Mouse (Mus musculus): ENCODE measurements at regions not wholly inside any gene's neighbourhood (a gene's known extent, or its start where the extent isn't known, plus 50 kb on each side); places are given as distances from the start of the nearest gene placed in this dataset.

- Histone ChIP-seq H3K9me3 (0 out of 2 replicates have a peak, but pooled peaks cover 4% of the 10 kb centered on the region), H3K4me2 (no peak overlapping the region), H3K36me3 (no peaks in the 10 kb centered on the region), H3K9ac (no peak overlapping the region), H3K27ac (no peak overlapping the region), H3K4me1 (replicated peaks) (no peaks in the 10 kb centered on the region), H3K27me3 (no peaks in the 10 kb centered on the region), H3K4me3 (no peak overlapping the region)
- ATAC-seq (ENCODE audit: low FRiP score) = no peak
- 87% methylated on average over 5 of the region's 5 CpGs for WGBS
These were observed 253.8 kb downstream of the Bckdhb start for GRCm38 (mm10) chr9:84178705-84179104.

GRCm38 (mm10) chr9:84179238-84179637, 254.3 kb downstream of the Bckdhb start:
- H3K4me2 ChIP-seq = no peak overlapping the region
- no peak overlapping the region for H3K9ac ChIP-seq
- no peaks in the 10 kb centered on the region for H3K4me1 ChIP-seq (replicated peaks)
- 0 out of 2 replicates have a peak, but pooled peaks cover 4% of the 10 kb centered on the region for H3K9me3 ChIP-seq
- WGBS = 54% methylated on average over 4 of the region's 4 CpGs
- no peak overlapping the region for H3K4me3 ChIP-seq
- no peak overlapping the region for H3K27ac ChIP-seq
- ATAC-seq (ENCODE audit: low FRiP score) = no peak
- H3K36me3 ChIP-seq = no peaks in the 10 kb centered on the region
- H3K27me3 ChIP-seq = no peaks in the 10 kb centered on the region

GRCm38 (mm10) chr9:84183637-84184374, 258.9 kb downstream of the Bckdhb start:
- H3K4me3 ChIP-seq = no peak overlapping the region
- no peaks in the 10 kb centered on the region for H3K4me1 ChIP-seq (replicated peaks)
- no peaks in the 10 kb centered on the region for H3K36me3 ChIP-seq
- H3K9ac ChIP-seq = no peak overlapping the region
- 0 out of 2 replicates have a peak, but pooled peaks cover 4% of the 10 kb centered on the region for H3K9me3 ChIP-seq
- no peak overlapping the region for H3K4me2 ChIP-seq
- 67% methylated on average over 6 of the region's 6 CpGs for WGBS
- H3K27ac ChIP-seq = no peak overlapping the region
- H3K27me3 ChIP-seq = no peaks in the 10 kb centered on the region
- no peak for ATAC-seq (ENCODE audit: low FRiP score)

DNA sequence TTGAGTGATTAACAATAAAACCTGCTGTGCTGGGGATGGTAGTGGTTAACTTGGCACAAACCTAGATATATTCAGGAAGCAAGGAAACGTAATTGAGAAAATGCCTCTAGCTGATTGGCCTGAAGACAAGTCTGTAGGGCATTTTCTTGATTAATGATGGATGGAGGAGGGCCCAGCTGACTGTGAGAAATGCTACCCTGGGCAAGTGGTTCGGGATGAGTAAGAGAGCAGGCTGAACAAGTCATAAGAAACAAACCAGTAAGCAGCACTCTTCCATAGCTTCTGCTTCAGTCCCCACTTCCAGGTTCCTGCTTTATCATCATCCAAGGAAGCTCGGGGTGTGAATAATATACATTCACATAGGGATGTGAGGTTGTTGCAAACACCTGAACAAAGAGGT, 262.6 kb downstream of the Bckdhb start:
- Histone ChIP-seq H3K4me3 (no peak overlapping the region), H3K27me3 (no peaks in the 10 kb centered on the region), H3K9me3 (no peaks in the 10 kb centered on the region), H3K4me1 (replicated peaks) (no peaks in the 10 kb centered on the region), H3K4me2 (no peak overlapping the region), H3K36me3 (no peaks in the 10 kb centered on the region), H3K27ac (no peak overlapping the region), H3K9ac (no peak overlapping the region)
- 75% methylated on average over 3 of the region's 3 CpGs for WGBS
- no peak for ATAC-seq (ENCODE audit: low FRiP score)

GRCm38 (mm10) chr9:84193405-84193804, 268.5 kb downstream of the Bckdhb start:
- no peaks in the 10 kb centered on the region for H3K36me3 ChIP-seq
- no peaks in the 10 kb centered on the region for H3K27me3 ChIP-seq
- 71% methylated on average over 1 of the region's 1 CpGs for WGBS
- H3K4me1 ChIP-seq (replicated peaks) = no peaks in the 10 kb centered on the region
- no peak overlapping the region for H3K4me2 ChIP-seq
- no peak overlapping the region for H3K9ac ChIP-seq
- no peak overlapping the region for H3K4me3 ChIP-seq
- no peak for ATAC-seq (ENCODE audit: low FRiP score)
- H3K9me3 ChIP-seq = no peaks in the 10 kb centered on the region
- no peak overlapping the region for H3K27ac ChIP-seq

- no peak overlapping the region for H3K4me3 ChIP-seq
- 86% methylated on average over 4 of the region's 4 CpGs for WGBS
- H3K27me3 ChIP-seq = no peaks in the 10 kb centered on the region
- no peak overlapping the region for H3K4me2 ChIP-seq
- no peaks in the 10 kb centered on the region for H3K9me3 ChIP-seq
- H3K4me1 ChIP-seq (replicated peaks) = no peaks in the 10 kb centered on the region
- H3K36me3 ChIP-seq = no peaks in the 10 kb centered on the region
- no peak overlapping the region for H3K27ac ChIP-seq
- H3K9ac ChIP-seq = no peak overlapping the region
- no peak for ATAC-seq (ENCODE audit: low FRiP score)
These were observed 269.8 kb downstream of the Bckdhb start for GRCm38 (mm10) chr9:84194716-84195115.

- H3K27ac ChIP-seq = no peak overlapping the region
- no peaks in the 10 kb centered on the region for H3K4me1 ChIP-seq (replicated peaks)
- 64% methylated on average over 4 of the region's 4 CpGs for WGBS
- no peaks in the 10 kb centered on the region for H3K36me3 ChIP-seq
- no peak overlapping the region for H3K4me3 ChIP-seq
- H3K9me3 ChIP-seq = no peaks in the 10 kb centered on the region
- H3K27me3 ChIP-seq = no peaks in the 10 kb centered on the region
- H3K4me2 ChIP-seq = no peak overlapping the region
- no peak overlapping the region for H3K9ac ChIP-seq
- no peak for ATAC-seq (ENCODE audit: low FRiP score)
These were observed 270.4 kb downstream of the Bckdhb start for GRCm38 (mm10) chr9:84195338-84195737.

DNA sequence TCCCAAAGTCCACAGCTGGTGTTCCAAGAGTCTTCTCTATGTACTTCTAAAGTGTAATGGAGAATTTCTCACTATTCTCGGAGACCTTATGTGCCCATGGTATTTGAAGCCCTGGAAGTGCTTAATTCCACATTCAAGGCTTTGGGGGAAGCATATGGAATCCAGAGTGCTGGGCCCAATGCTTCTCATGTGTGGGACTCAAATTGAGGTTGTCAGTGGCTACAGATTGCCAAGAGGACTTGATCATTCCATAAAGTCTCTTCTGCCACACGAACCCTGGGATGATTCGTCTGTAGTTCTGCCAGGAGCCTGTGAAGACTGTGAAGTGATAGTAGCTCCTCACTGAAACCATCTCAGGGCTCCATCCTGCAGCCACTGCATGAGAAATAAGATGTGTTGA, 275.3 kb downstream of the Bckdhb start:
- no peak for ATAC-seq (ENCODE audit: low FRiP score)
- H3K4me3 ChIP-seq = no peak overlapping the region

DNA sequence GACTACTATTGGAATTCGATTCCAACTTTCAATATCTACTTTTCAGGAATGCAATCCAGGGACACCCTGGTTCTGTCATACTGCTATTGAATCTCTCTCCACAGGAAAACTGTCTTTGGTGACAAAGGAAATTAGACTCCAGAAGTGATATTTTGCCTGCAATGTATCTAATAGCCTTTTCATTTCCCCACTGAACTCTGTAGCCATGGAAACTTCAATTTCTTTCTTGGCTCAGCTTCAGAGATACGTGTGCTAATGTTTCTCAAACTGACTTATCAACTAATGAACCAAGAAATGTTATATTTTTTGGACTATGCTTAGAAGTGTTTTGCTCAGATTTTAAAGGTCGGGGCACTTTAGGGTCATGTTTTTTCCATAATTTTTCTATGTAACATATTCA, 279.1 kb downstream of the Bckdhb start:
- ATAC-seq (ENCODE audit: low FRiP score) = no peak

More for the DNA sequence above, 275.3 kb downstream of the Bckdhb start:
- no peaks in the 10 kb centered on the region for H3K27me3 ChIP-seq
- no peaks in the 10 kb centered on the region for H3K36me3 ChIP-seq
- no peak overlapping the region for H3K9ac ChIP-seq
- H3K4me2 ChIP-seq = no peak overlapping the region
- no peak overlapping the region for H3K27ac ChIP-seq
- no peaks in the 10 kb centered on the region for H3K9me3 ChIP-seq
- H3K4me1 ChIP-seq (replicated peaks) = no peaks in the 10 kb centered on the region
- WGBS = 92% methylated on average over 3 of the region's 3 CpGs

GRCm38 (mm10) chr9:84240491-84240975, 315.6 kb downstream of the Bckdhb start:
- no peak overlapping the region for H3K9ac ChIP-seq
- no peak overlapping the region for H3K4me3 ChIP-seq
- no peaks in the 10 kb centered on the region for H3K9me3 ChIP-seq
- H3K4me2 ChIP-seq = no peak overlapping the region
- no peak for ATAC-seq (ENCODE audit: low FRiP score)
- no peak overlapping the region for H3K27ac ChIP-seq
- H3K4me1 ChIP-seq (replicated peaks) = no peaks in the 10 kb centered on the region
- no peaks in the 10 kb centered on the region for H3K27me3 ChIP-seq
- no peaks in the 10 kb centered on the region for H3K36me3 ChIP-seq
- WGBS = 94% methylated on average over 4 of the region's 4 CpGs

More for the DNA sequence above, 279.1 kb downstream of the Bckdhb start:
- no peaks in the 10 kb centered on the region for H3K27me3 ChIP-seq
- H3K4me2 ChIP-seq = no peak overlapping the region
- H3K9me3 ChIP-seq = no peaks in the 10 kb centered on the region
- H3K36me3 ChIP-seq = no peaks in the 10 kb centered on the region
- no peak overlapping the region for H3K27ac ChIP-seq
- 69% methylated on average over 3 of the region's 3 CpGs for WGBS
- H3K4me1 ChIP-seq (replicated peaks) = no peaks in the 10 kb centered on the region
- no peak overlapping the region for H3K9ac ChIP-seq
- H3K4me3 ChIP-seq = no peak overlapping the region

DNA sequence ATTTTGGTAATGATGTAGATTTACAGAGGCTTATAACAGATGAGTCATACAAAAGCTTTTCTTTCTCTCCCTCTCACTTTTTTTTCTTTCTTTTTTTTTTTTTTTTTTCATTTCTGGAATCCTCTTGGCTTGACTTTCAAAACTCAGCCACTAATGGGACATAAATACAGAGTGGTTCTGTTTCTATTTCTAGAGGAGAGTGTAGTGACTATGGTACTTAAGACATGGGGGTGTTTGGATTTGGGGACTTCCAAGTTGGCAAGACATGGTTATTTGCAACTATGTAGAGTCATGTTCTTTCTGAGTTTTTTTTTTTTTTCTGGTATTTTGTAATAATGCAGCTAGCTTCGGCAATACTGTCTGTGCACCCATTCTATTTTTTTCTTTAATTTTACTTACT, 324.8 kb downstream of the Bckdhb start:
- Histone ChIP-seq H3K4me1 (replicated peaks) (peaks cover 13% of the 10 kb centered on the region), H3K36me3 (no peaks in the 10 kb centered on the region), H3K4me3 (no peak overlapping the region), H3K4me2 (no peak overlapping the region), H3K9me3 (no peaks in the 10 kb centered on the region), H3K27me3 (no peaks in the 10 kb centered on the region), H3K27ac (no peak overlapping the region), H3K9ac (no peak overlapping the region)
- no peak for ATAC-seq (ENCODE audit: low FRiP score)
- WGBS = 94% methylated on average over 1 of the region's 1 CpGs

GRCm38 (mm10) chr9:84253022-84253991, 328.4 kb downstream of the Bckdhb start:
- H3K27ac ChIP-seq = no peak overlapping the region

More at GRCm38 (mm10) chr9:84253022-84253991, 328.4 kb downstream of the Bckdhb start:
- Histone ChIP-seq H3K27me3 (no peaks in the 10 kb centered on the region), H3K9me3 (no peaks in the 10 kb centered on the region), H3K4me1 (replicated peaks) (peaks cover 13% of the 10 kb centered on the region), H3K36me3 (no peaks in the 10 kb centered on the region), H3K4me3 (no peak overlapping the region), H3K9ac (no peak overlapping the region), H3K4me2 (no peak overlapping the region)
- WGBS = 17% methylated on average over 7 of the region's 7 CpGs
- ATAC-seq (ENCODE audit: low FRiP score) = peak; percentile 87

Data from hindbrain, embryonic 13.5 days (tissue).